Mouse (Mus musculus) E14TG2a.4 (cell line): ENCODE data around the gene Snrnp48.

Experiments
- CTCF ChIP-seq: conservative IDR thresholded peaks from 2 replicates; pipeline ENCODE4 v1.5.1; 2014; ENCODE audit warnings: low read length
- NANOG ChIP-seq: IDR thresholded peaks from 2 replicates; pipeline ENCODE4 v1.6.1; 2014; ENCODE audit warnings: borderline replicate concordance, low read length, mixed read lengths
- POU5F1 ChIP-seq: IDR thresholded peaks from 2 replicates; pipeline ENCODE4 v1.6.1; 2014; ENCODE audit warnings: low read length, borderline replicate concordance

GRCm38 (mm10) chr13:38272624-38273023, 67.9 kb downstream of the Snrnp48 start:
- TF ChIP-seq CTCF (no peak), NANOG (no peak), POU5F1 (no peak)
